Mouse (Mus musculus) adrenal gland, postnatal 25 days (tissue): ENCODE results near the gene Tmprss5. TPM values are rescaled to one million over a fixed set of nuclear protein-coding genes. Genes with fewer than 3 reads are reported as not detected.

Experiments
- DNase-seq: peaks from one replicate; pipeline ENCODE4 v3.0.0; 2021; ENCODE audit warnings: mixed read lengths
- long read RNA-seq: library from polyadenylated mRNA; stranded (forward); transcript quantifications from one replicate; pipeline ENCODE4 v2.0.0, GENCODE M21; 2021
- total RNA-seq: library from RNA; stranded (reverse); gene quantifications from 2 replicates; pipeline ENCODE4 v1.2.3, GENCODE M21; 2021

The Tmprss5 gene
- 0.94 TPM in 1 of 2 replicates, not detected in the other for total RNA-seq
- long read RNA-seq, partial matches to known transcripts, result 2 of 3 reads
- long read RNA-seq, other reads (novel, unspliced or antisense), result 1 of 3 reads

- DNase-seq, result no peak
These were observed at the start of gene Tmprss5 for GRCm38 (mm10) chr9:49081107-49081506. TSS of gene Tmprss5 (plus strand) at chr9:49081260.

GRCm38 (mm10) chr9:49034764-49035163, 46.3 kb upstream of the Tmprss5 start:
- peak; percentile 70 for DNase-seq

GRCm38 (mm10) chr9:49050901-49051300, 30.2 kb upstream of the Tmprss5 start:
- DNase-seq, result no peak

- DNase-seq, result peak; percentile 58
These were observed 29.7 kb upstream of the Tmprss5 start for GRCm38 (mm10) chr9:49051349-49051748.

- DNase-seq, result no peak
These were observed 27.0 kb upstream of the Tmprss5 start for GRCm38 (mm10) chr9:49054028-49054427.

- DNase-seq, result peak; percentile 94
These were observed 25.5 kb upstream of the Tmprss5 start, which contains the start of gene Zw10 for GRCm38 (mm10) chr9:49055333-49056205. TSS of gene Zw10 (plus strand) at chr9:49055613.

- DNase-seq, result no peak
These were observed 4.2 kb upstream of the Tmprss5 start for GRCm38 (mm10) chr9:49076847-49077246.

- peak; percentile 78 for DNase-seq
These were observed 501 bp downstream of the Tmprss5 start for GRCm38 (mm10) chr9:49081561-49081960.

GRCm38 (mm10) chr9:49087317-49087716, 6.3 kb downstream of the Tmprss5 start:
- DNase-seq, result no peak

GRCm38 (mm10) chr9:49098871-49099270, 17.8 kb downstream of the Tmprss5 start:
- no peak for DNase-seq

- DNase-seq, result no peak
These were observed 21.3 kb downstream of the Tmprss5 start for GRCm38 (mm10) chr9:49102328-49102727.

GRCm38 (mm10) chr9:49109101-49109500, 28.0 kb downstream of the Tmprss5 start:
- DNase-seq, result no peak

- no peak for DNase-seq
These were observed 29.6 kb downstream of the Tmprss5 start for GRCm38 (mm10) chr9:49110476-49111220.

- DNase-seq, result no peak
These were observed 30.2 kb downstream of the Tmprss5 start for GRCm38 (mm10) chr9:49111296-49111695.

- no peak for DNase-seq
These were observed 37.3 kb downstream of the Tmprss5 start for GRCm38 (mm10) chr9:49118271-49118825.

- DNase-seq, result no peak
These were observed 38.7 kb downstream of the Tmprss5 start for GRCm38 (mm10) chr9:49119759-49120158.

- no peak for DNase-seq
These were observed 44.6 kb downstream of the Tmprss5 start for GRCm38 (mm10) chr9:49125706-49126105.

GRCm38 (mm10) chr9:49130514-49131010, 49.5 kb downstream of the Tmprss5 start:
- DNase-seq, result no peak

- DNase-seq, result no peak
These were observed 62.8 kb downstream of the Tmprss5 start for GRCm38 (mm10) chr9:49143841-49144240.

GRCm38 (mm10) chr9:49145776-49146175, 64.7 kb downstream of the Tmprss5 start:
- DNase-seq, result no peak

- DNase-seq, result no peak
These were observed 66.0 kb downstream of the Tmprss5 start for GRCm38 (mm10) chr9:49147031-49147430.
